Mouse (Mus musculus): Measurements from ENCODE around the gene Gm14305.
"Not testable (repeated sequence)": the region's sequence is repeated elsewhere in the genome, so short reads cannot be mapped to it uniquely, and the experiment has no call there.

The Gm14305 gene

GRCm38 (mm10) chr2:176708051-176708450 is at the start of gene Gm14305:
Gene Gm14305 (plus strand): TSS chr2:176708328.
- peak; percentile 0 to 3 for DNase-seq (ENCODE audit: low spot score in 2 of 2)

- not testable (repeated sequence) for DNase-seq (ENCODE audit: low spot score in 2 of 2)
Measured at GRCm38 (mm10) chr2:176670222-176670621, 37.9 kb upstream of the Gm14305 start, which contains the start of gene Zfp973. Gene Zfp973 (plus strand): TSS chr2:176670522.
